Mouse (Mus musculus): Measurements from ENCODE around the gene Pnmal2. TPM values are rescaled to one million over a fixed set of nuclear protein-coding genes. Genes with fewer than 3 reads are reported as not detected.

The Pnmal2 gene
- polyA plus RNA-seq, 1 experiment from 2014 or later = 0.80 TPM

GRCm38 (mm10) chr7:16992451-16992807 lies 47.9 kb downstream of the Pnmal2 start, which contains the start of gene Ccdc8:
Ccdc8 (plus strand) TSS chr7:16992708.
- peak within 1 kb of the TSS; percentile 73 for H3K27ac ChIP-seq (ENCODE audit: low read depth, low read length)
- 91% methylated on average over 5 of the region's 5 CpGs for WGBS
- H3K4me3 ChIP-seq (ENCODE audit: low read depth, low read length) = peak within 1 kb of the TSS; percentile 61
- H3K27me3 ChIP-seq (replicated peaks; ENCODE audit: control insufficient read depth, insufficient read depth, low read length) = no peaks in the 10 kb centered on the region
- peak within 1 kb of the TSS; percentile 70 for H3K9ac ChIP-seq (ENCODE audit: low read depth, low read length)
- H3K9me3 ChIP-seq (ENCODE audit: control insufficient read depth, low read length) = no peaks in the 10 kb centered on the region
- DNase-seq (ENCODE audit: low spot score) = no peak
- peaks cover 32% of the 10 kb centered on the region for H3K4me1 ChIP-seq (replicated peaks; ENCODE audit: control insufficient read depth, insufficient read depth, low read length)
- peak within 1 kb of the TSS; percentile 71 for H3K4me2 ChIP-seq
- no peaks in the 10 kb centered on the region; the same call in 1 of the 2 replicates for H3K36me3 ChIP-seq (ENCODE audit: control insufficient read depth, insufficient read depth, low read length)
- no peak for ATAC-seq (replicated peaks; ENCODE audit: low FRiP score)

- H3K27ac ChIP-seq (ENCODE audit: low read depth, low read length) = peak overlapping the region; percentile 71; the same call in 1 of the 2 replicates
- H3K36me3 ChIP-seq (ENCODE audit: control insufficient read depth, insufficient read depth, low read length) = peaks cover 3% of the 10 kb centered on the region; the same call in 1 of the 2 replicates
- DNase-seq (ENCODE audit: low spot score) (peak; percentile 78), ATAC-seq (replicated peaks; ENCODE audit: low FRiP score) (peak; percentile 85)
- no peaks in the 10 kb centered on the region for H3K27me3 ChIP-seq (replicated peaks; ENCODE audit: control insufficient read depth, insufficient read depth, low read length)
- H3K9me3 ChIP-seq (ENCODE audit: control insufficient read depth, low read length) = no peaks in the 10 kb centered on the region
- peak overlapping the region; percentile 71 for H3K4me2 ChIP-seq
- peak overlapping the region; percentile 61 for H3K4me3 ChIP-seq (ENCODE audit: low read depth, low read length)
- peaks cover 33% of the 10 kb centered on the region for H3K4me1 ChIP-seq (replicated peaks; ENCODE audit: control insufficient read depth, insufficient read depth, low read length)
- peak overlapping the region; percentile 70 for H3K9ac ChIP-seq (ENCODE audit: low read depth, low read length)
- 2% methylated on average over 27 of the region's 27 CpGs for WGBS
Measured at GRCm38 (mm10) chr7:16993651-16994399, 49.3 kb downstream of the Pnmal2 start.

GRCm38 (mm10) chr7:16994400-16994799 lies 49.9 kb downstream of the Pnmal2 start:
- Histone ChIP-seq H3K4me2 (peak overlapping the region; percentile 71), H3K9ac (ENCODE audit: low read depth, low read length) (peak overlapping the region; percentile 70), H3K36me3 (ENCODE audit: control insufficient read depth, insufficient read depth, low read length) (peaks cover 4% of the 10 kb centered on the region; the same call in 1 of the 2 replicates), H3K9me3 (ENCODE audit: control insufficient read depth, low read length) (no peaks in the 10 kb centered on the region), H3K4me3 (ENCODE audit: low read depth, low read length) (peak overlapping the region; percentile 61), H3K4me1 (replicated peaks; ENCODE audit: control insufficient read depth, insufficient read depth, low read length) (peaks cover 38% of the 10 kb centered on the region), H3K27me3 (replicated peaks; ENCODE audit: control insufficient read depth, insufficient read depth, low read length) (no peaks in the 10 kb centered on the region), H3K27ac (ENCODE audit: low read depth, low read length) (peak overlapping the region; percentile 71; the same call in 1 of the 2 replicates)
- no peak for DNase-seq (ENCODE audit: low spot score)
- 8% methylated on average over 20 of the region's 20 CpGs for WGBS
- no peak for ATAC-seq (replicated peaks; ENCODE audit: low FRiP score)

- Histone ChIP-seq H3K9me3 (ENCODE audit: control insufficient read depth, low read length) (no peaks in the 10 kb centered on the region), H3K4me1 (replicated peaks; ENCODE audit: control insufficient read depth, insufficient read depth, low read length) (peaks cover 36% of the 10 kb centered on the region), H3K36me3 (ENCODE audit: control insufficient read depth, insufficient read depth, low read length) (peaks cover 8% of the 10 kb centered on the region; the same call in 1 of the 2 replicates), H3K27ac (ENCODE audit: low read depth, low read length) (no peak overlapping the region), H3K4me2 (peak overlapping the region; percentile 71), H3K27me3 (replicated peaks; ENCODE audit: control insufficient read depth, insufficient read depth, low read length) (no peaks in the 10 kb centered on the region), H3K4me3 (ENCODE audit: low read depth, low read length) (peak overlapping the region; percentile 61), H3K9ac (ENCODE audit: low read depth, low read length) (no peak overlapping the region; the same call in 1 of the 2 replicates)
- 93% methylated on average over 4 of the region's 4 CpGs for WGBS
- no peak for DNase-seq (ENCODE audit: low spot score)
- no peak for ATAC-seq (replicated peaks; ENCODE audit: low FRiP score)
Measured at GRCm38 (mm10) chr7:16995345-16995744, 50.9 kb downstream of the Pnmal2 start.

Other genes with a start within 250 kb of the Pnmal2 start
- not detected in 2 replicates for gene Ceacam9, start 222.8 kb upstream of the Pnmal2 start, polyA plus RNA-seq (2014; fragmentation: Nextera tagmentation; extraction: Ambion mirVana)
- gene Ap2s1, start 206.3 kb upstream of the Pnmal2 start, polyA plus RNA-seq (2014; fragmentation: Nextera tagmentation; extraction: Ambion mirVana) = 289 and 300 TPM in 2 replicates
- gene Slc1a5, start 163.3 kb upstream of the Pnmal2 start, polyA plus RNA-seq (2014; fragmentation: Nextera tagmentation; extraction: Ambion mirVana) = 58.4 and 67.9 TPM in 2 replicates
- 74.8 and 80.9 TPM in 2 replicates for gene Strn4, start 128.8 kb upstream of the Pnmal2 start, polyA plus RNA-seq (2014; fragmentation: Nextera tagmentation; extraction: Ambion mirVana)
- 20.3 and 22.9 TPM in 2 replicates for gene Fkrp, start 128.0 kb upstream of the Pnmal2 start, polyA plus RNA-seq (2014; fragmentation: Nextera tagmentation; extraction: Ambion mirVana)
- gene Prkd2, start 101.8 kb upstream of the Pnmal2 start, polyA plus RNA-seq (2014; fragmentation: Nextera tagmentation; extraction: Ambion mirVana) = 7.6 and 8.4 TPM in 2 replicates
- 2.5 and 2.6 TPM in 2 replicates for gene Dact3, start 69.4 kb upstream of the Pnmal2 start, polyA plus RNA-seq (2014; fragmentation: Nextera tagmentation; extraction: Ambion mirVana)
- gene Gng8, start 52.9 kb upstream of the Pnmal2 start, polyA plus RNA-seq (2014; fragmentation: Nextera tagmentation; extraction: Ambion mirVana) = 1.8 and 3.3 TPM in 2 replicates
- gene Ptgir, start 38.2 kb upstream of the Pnmal2 start, polyA plus RNA-seq (2014; fragmentation: Nextera tagmentation; extraction: Ambion mirVana) = 1.2 and 1.3 TPM in 2 replicates
- 147 and 169 TPM in 2 replicates for gene Calm3, start 20.6 kb upstream of the Pnmal2 start, polyA plus RNA-seq (2014; fragmentation: Nextera tagmentation; extraction: Ambion mirVana)
- gene Pnmal1, start 15.0 kb downstream of the Pnmal2 start, polyA plus RNA-seq (2014; fragmentation: Nextera tagmentation; extraction: Ambion mirVana) = 0.18 and 0.52 TPM in 2 replicates
- gene Gm42372, start 38.4 kb downstream of the Pnmal2 start, polyA plus RNA-seq (2014; fragmentation: Nextera tagmentation; extraction: Ambion mirVana) = 0.15 and 0.16 TPM in 2 replicates
- gene Ccdc8, start 48.0 kb downstream of the Pnmal2 start, polyA plus RNA-seq (2014; fragmentation: Nextera tagmentation; extraction: Ambion mirVana) = 13.2 and 13.5 TPM in 2 replicates
- gene Ppp5c, start 83.2 kb downstream of the Pnmal2 start, polyA plus RNA-seq (2014; fragmentation: Nextera tagmentation; extraction: Ambion mirVana) = 124 and 128 TPM in 2 replicates
- 28.3 and 32.1 TPM in 2 replicates for gene Hif3a, start 117.7 kb downstream of the Pnmal2 start, polyA plus RNA-seq (2014; fragmentation: Nextera tagmentation; extraction: Ambion mirVana)
- gene Psg16, start 129.4 kb downstream of the Pnmal2 start, polyA plus RNA-seq (2014; fragmentation: Nextera tagmentation; extraction: Ambion mirVana) = 0.12 TPM in 2 replicates
- not detected in 2 replicates for gene Ceacam3, start 205.6 kb downstream of the Pnmal2 start, polyA plus RNA-seq (2014; fragmentation: Nextera tagmentation; extraction: Ambion mirVana)